Mouse (Mus musculus) gastrocnemius, postnatal 10 days (tissue): ENCODE results near the gene Ttf1. TPM values are rescaled to one million over a fixed set of nuclear protein-coding genes. Genes with fewer than 3 reads are reported as not detected.

ENCODE experiments used
- DNase-seq: peaks from one replicate; pipeline ENCODE4 v3.0.0; 2021; ENCODE audit warnings: mixed read lengths
- long read RNA-seq, 2 experiments: library from polyadenylated mRNA; stranded (forward); transcript quantifications; one replicate each; pipeline ENCODE4 v2.0.0; 2021
- total RNA-seq, 2 experiments: library from RNA; stranded (reverse); gene quantifications; 2 replicates each; pipeline ENCODE4 v1.2.3; 2021

Ttf1 gene
- total RNA-seq, result 1 to 10 TPM; 5.4 to 5.9 TPM
- long read RNA-seq, experiment 1, full-length matches to known transcripts, result 2 of 7 reads
- long read RNA-seq, experiment 1, partial matches to known transcripts, result 1 of 7 reads
- long read RNA-seq, experiment 1, other reads (novel, unspliced or antisense), result 4 of 7 reads
- long read RNA-seq, experiment 2, partial matches to known transcripts, result 0 of 1 reads
- long read RNA-seq, experiment 2, other reads (novel, unspliced or antisense), result 1 of 1 reads

- peak; percentile 80 for DNase-seq
Measured at GRCm38 (mm10) chr2:29060135-29060597, at the start of gene Ttf1. Gene Ttf1 (plus strand): TSS chr2:29060262.

- no peak for DNase-seq
Measured at GRCm38 (mm10) chr2:29012523-29012922, 47.5 kb upstream of the Ttf1 start.

GRCm38 (mm10) chr2:29016599-29017587 lies 43.2 kb upstream of the Ttf1 start:
- DNase-seq, result no peak

GRCm38 (mm10) chr2:29018680-29019079 lies 41.4 kb upstream of the Ttf1 start:
- no peak for DNase-seq

GRCm38 (mm10) chr2:29021025-29021424 lies 39.0 kb upstream of the Ttf1 start:
- no peak for DNase-seq

- no peak for DNase-seq
Measured at GRCm38 (mm10) chr2:29023001-29023400, 37.1 kb upstream of the Ttf1 start.

GRCm38 (mm10) chr2:29025284-29025683 lies 34.8 kb upstream of the Ttf1 start:
- DNase-seq, result no peak

- no peak for DNase-seq
Measured at GRCm38 (mm10) chr2:29030048-29030734, 29.9 kb upstream of the Ttf1 start.

GRCm38 (mm10) chr2:29031951-29032350 lies 28.1 kb upstream of the Ttf1 start:
- no peak for DNase-seq

GRCm38 (mm10) chr2:29034542-29035475 lies 25.3 kb upstream of the Ttf1 start:
- DNase-seq, result no peak

- DNase-seq, result no peak
Measured at GRCm38 (mm10) chr2:29035698-29036097, 24.4 kb upstream of the Ttf1 start.

GRCm38 (mm10) chr2:29039741-29040140 lies 20.3 kb upstream of the Ttf1 start:
- no peak for DNase-seq

- no peak for DNase-seq
Measured at GRCm38 (mm10) chr2:29040594-29041476, 19.2 kb upstream of the Ttf1 start.

GRCm38 (mm10) chr2:29041477-29041768 lies 18.6 kb upstream of the Ttf1 start:
- DNase-seq, result no peak

GRCm38 (mm10) chr2:29042124-29042523 lies 17.9 kb upstream of the Ttf1 start:
- DNase-seq, result no peak

- no peak for DNase-seq
Measured at GRCm38 (mm10) chr2:29046151-29046550, 13.9 kb upstream of the Ttf1 start.

- DNase-seq, result no peak
Measured at GRCm38 (mm10) chr2:29051932-29052331, 8.1 kb upstream of the Ttf1 start.

- peak; percentile 67 for DNase-seq
Measured at GRCm38 (mm10) chr2:29052943-29053454, 7.1 kb upstream of the Ttf1 start.

GRCm38 (mm10) chr2:29053802-29054544 lies 6.1 kb upstream of the Ttf1 start:
- DNase-seq, result peak; percentile 48

GRCm38 (mm10) chr2:29054545-29054935 lies 5.5 kb upstream of the Ttf1 start:
- peak; percentile 15 for DNase-seq
